Mouse (Mus musculus) hematopoietic stem cell, adult 5-6 weeks (primary cell): ENCODE data around the gene Ddx49. TPM values are rescaled to one million over a fixed set of nuclear protein-coding genes. Genes with fewer than 3 reads are reported as not detected.

Experiments
- ATAC-seq, 2 experiments: fragments of 125-278 bp in 1 of 2; replicated peaks in 1 of 2; 2 replicates each; pipeline ENCODE4 v1.8.0; 2016 to 2017; ENCODE audit warnings: inconsistent platforms in 2 of 2, mild to moderate bottlenecking in 2 of 2, moderate number of reproducible peaks in 2 of 2, low read depth in 1 of 2, moderate TSS enrichment in 1 of 2; ENCODE audit not compliant: low FRiP score in 2 of 2, poor library complexity in 2 of 2, severe bottlenecking in 2 of 2, insufficient read depth in 1 of 2, low TSS enrichment in 1 of 2
- total RNA-seq: library from RNA; stranded (forward); fragments of 172-1452, 232-1000 nt; gene quantifications from 2 replicates; pipeline ENCODE4 v1.2.3, GENCODE M21; 2017

The Ddx49 gene
- total RNA-seq, 1 experiment from 2014 or later, result 103 TPM

GRCm38 (mm10) chr8:70329124-70329834 is 27.0 kb upstream of the Ddx49 start, which contains the start of gene Gdf1:
Gene Gdf1 (plus strand): TSS chr8:70329817.
- ATAC-seq, result no peak

GRCm38 (mm10) chr8:70327512-70327911 is 25.2 kb upstream of the Ddx49 start:
- ATAC-seq, result no peak

GRCm38 (mm10) chr8:70323716-70324115 is 21.4 kb upstream of the Ddx49 start:
- no peak for ATAC-seq

- no peak for ATAC-seq
Observed at GRCm38 (mm10) chr8:70317872-70318271, 15.6 kb upstream of the Ddx49 start.

GRCm38 (mm10) chr8:70316511-70317504 is 14.5 kb upstream of the Ddx49 start:
- ATAC-seq, result peak; percentile 17 to 22; a peak in 1 of 4 replicates

- ATAC-seq, result peak; percentile 19 to 23; a peak in 1 of 4 replicates
Observed at GRCm38 (mm10) chr8:70315624-70316510, 13.6 kb upstream of the Ddx49 start, which contains the start of gene Cers1. Gene Cers1 (plus strand): TSS chr8:70315775.

GRCm38 (mm10) chr8:70313399-70313798 is 11.1 kb upstream of the Ddx49 start:
- ATAC-seq, result no peak

- 0 out of 4 replicates have a peak, but pooled peaks of 1 of the 2 experiments have one; percentile 45 for ATAC-seq
Observed at GRCm38 (mm10) chr8:70309311-70309710, 7.0 kb upstream of the Ddx49 start.

GRCm38 (mm10) chr8:70302901-70303300 is 612 bp upstream of the Ddx49 start:
- no peak for ATAC-seq

- ATAC-seq, result no peak
Observed at GRCm38 (mm10) chr8:70300881-70301280, 1.4 kb downstream of the Ddx49 start.

- no peak for ATAC-seq
Observed at GRCm38 (mm10) chr8:70293988-70294405, 8.3 kb downstream of the Ddx49 start.

- no peak for ATAC-seq
Observed at GRCm38 (mm10) chr8:70286737-70287136, 15.6 kb downstream of the Ddx49 start.

- ATAC-seq, result no peak
Observed at GRCm38 (mm10) chr8:70285304-70285703, 17.0 kb downstream of the Ddx49 start.

GRCm38 (mm10) chr8:70284421-70284820 is 17.9 kb downstream of the Ddx49 start:
- no peak for ATAC-seq

- no peak for ATAC-seq
Observed at GRCm38 (mm10) chr8:70283136-70284077, 18.9 kb downstream of the Ddx49 start.

- peak; percentile 85 to 90 for ATAC-seq
Observed at GRCm38 (mm10) chr8:70282603-70283135, 19.6 kb downstream of the Ddx49 start, which contains the start of gene Homer3. Gene Homer3 (plus strand): TSS chr8:70282827.
